Mouse (Mus musculus): ENCODE results near the gene Tbc1d7. TPM values are rescaled to one million over a fixed set of nuclear protein-coding genes. Genes with fewer than 3 reads are reported as not detected.

Gene Tbc1d7
- polyA plus RNA-seq (2016; fragmentation: Nextera tagmentation; extraction: Ambion mirVana): 20.0 and 20.7 TPM in 2 replicates

GRCm38 (mm10) chr13:43171020-43171710 is at the start of gene Tbc1d7:
TSS of gene Tbc1d7 (minus strand) at chr13:43171501.
- H3K4me2 ChIP-seq: peak within 1 kb of the TSS; percentile 89
- H3K4me3 ChIP-seq: peak within 1 kb of the TSS; percentile 77
- no peaks in the 10 kb centered on the region for H3K9me3 ChIP-seq (replicated peaks)
- ATAC-seq: peak; percentile 95
- WGBS (ENCODE audit: insufficient replicate concordance): under 1% methylated on average over 48 of the region's 48 CpGs
- H3K27me3 ChIP-seq (replicated peaks): no peaks in the 10 kb centered on the region
- H3K4me1 ChIP-seq: peaks cover 15% of the 10 kb centered on the region
- H3K27ac ChIP-seq: peak within 1 kb of the TSS; percentile 80
- peaks cover 4% of the 10 kb centered on the region; the same call in 1 of the 2 replicates for H3K36me3 ChIP-seq
- peak within 1 kb of the TSS; percentile 77 for H3K9ac ChIP-seq

GRCm38 (mm10) chr13:43220635-43221034 is 49.3 kb upstream of the Tbc1d7 start:
- Histone ChIP-seq H3K27me3 (replicated peaks) (peaks cover 38% of the 10 kb centered on the region), H3K27ac (no peak overlapping the region), H3K4me1 (peaks cover 24% of the 10 kb centered on the region; the same call in 1 of the 2 replicates), H3K4me3 (no peak overlapping the region), H3K4me2 (no peak overlapping the region), H3K36me3 (no peaks in the 10 kb centered on the region), H3K9me3 (replicated peaks) (0 out of 2 replicates have a peak, but pooled peaks cover 5% of the 10 kb centered on the region), H3K9ac (no peak overlapping the region)
- ATAC-seq: no peak
- WGBS (ENCODE audit: insufficient replicate concordance): 74% methylated on average over 1 of the region's 1 CpGs

GRCm38 (mm10) chr13:43218764-43219163 is 47.5 kb upstream of the Tbc1d7 start:
- H3K9ac ChIP-seq: no peak overlapping the region
- ATAC-seq: no peak
- peaks cover 36% of the 10 kb centered on the region for H3K4me1 ChIP-seq
- H3K4me2 ChIP-seq: no peak overlapping the region
- H3K27ac ChIP-seq: no peak overlapping the region
- H3K9me3 ChIP-seq (replicated peaks): no peaks in the 10 kb centered on the region
- H3K36me3 ChIP-seq: no peaks in the 10 kb centered on the region
- peaks cover 45% of the 10 kb centered on the region for H3K27me3 ChIP-seq (replicated peaks)
- WGBS (ENCODE audit: insufficient replicate concordance): 55% methylated on average over 4 of the region's 4 CpGs
- H3K4me3 ChIP-seq: no peak overlapping the region

- Histone ChIP-seq H3K4me3 (no peak overlapping the region), H3K27ac (no peak overlapping the region), H3K9me3 (replicated peaks) (no peaks in the 10 kb centered on the region), H3K27me3 (replicated peaks) (peaks cover 48% of the 10 kb centered on the region), H3K4me1 (peaks cover 36% of the 10 kb centered on the region), H3K9ac (no peak overlapping the region), H3K36me3 (no peaks in the 10 kb centered on the region), H3K4me2 (no peak overlapping the region)
- ATAC-seq: no peak
- 47% methylated on average over 4 of the region's 4 CpGs for WGBS (ENCODE audit: insufficient replicate concordance)
These were observed 47.0 kb upstream of the Tbc1d7 start for GRCm38 (mm10) chr13:43218284-43218683.

- peak overlapping the region; percentile 3; the same call in 1 of the 2 replicates for H3K27ac ChIP-seq
- no peaks in the 10 kb centered on the region for H3K9me3 ChIP-seq (replicated peaks)
- H3K9ac ChIP-seq: no peak overlapping the region
- no peak overlapping the region for H3K4me2 ChIP-seq
- no peaks in the 10 kb centered on the region for H3K36me3 ChIP-seq
- no peak overlapping the region for H3K4me3 ChIP-seq
- H3K4me1 ChIP-seq: peaks cover 36% of the 10 kb centered on the region
- ATAC-seq: no peak
- peaks cover 51% of the 10 kb centered on the region for H3K27me3 ChIP-seq (replicated peaks)
- WGBS (ENCODE audit: insufficient replicate concordance): 23% methylated on average over 4 of the region's 4 CpGs
These were observed 46.4 kb upstream of the Tbc1d7 start for GRCm38 (mm10) chr13:43217686-43218085.

GRCm38 (mm10) chr13:43217059-43217458 is 45.8 kb upstream of the Tbc1d7 start:
- peaks cover 51% of the 10 kb centered on the region for H3K27me3 ChIP-seq (replicated peaks)
- 12% methylated on average over 8 of the region's 8 CpGs for WGBS (ENCODE audit: insufficient replicate concordance)

GRCm38 (mm10) chr13:43215994-43216706 is 44.8 kb upstream of the Tbc1d7 start:
- H3K27me3 ChIP-seq (replicated peaks): peaks cover 51% of the 10 kb centered on the region
- H3K4me2 ChIP-seq: no peak overlapping the region
- H3K4me3 ChIP-seq: no peak overlapping the region
- H3K9me3 ChIP-seq (replicated peaks): no peaks in the 10 kb centered on the region
- no peak for ATAC-seq
- H3K36me3 ChIP-seq: no peaks in the 10 kb centered on the region
- 44% methylated on average over 9 of the region's 9 CpGs for WGBS (ENCODE audit: insufficient replicate concordance)
- H3K27ac ChIP-seq: no peak overlapping the region
- no peak overlapping the region for H3K9ac ChIP-seq
- H3K4me1 ChIP-seq: peaks cover 47% of the 10 kb centered on the region

More at GRCm38 (mm10) chr13:43217059-43217458, 45.8 kb upstream of the Tbc1d7 start:
- H3K4me3 ChIP-seq: no peak overlapping the region
- no peak overlapping the region for H3K9ac ChIP-seq
- no peaks in the 10 kb centered on the region for H3K9me3 ChIP-seq (replicated peaks)
- H3K27ac ChIP-seq: no peak overlapping the region
- H3K36me3 ChIP-seq: no peaks in the 10 kb centered on the region
- peaks cover 40% of the 10 kb centered on the region for H3K4me1 ChIP-seq
- no peak for ATAC-seq
- H3K4me2 ChIP-seq: no peak overlapping the region

GRCm38 (mm10) chr13:43215144-43215993 is 44.1 kb upstream of the Tbc1d7 start:
- Histone ChIP-seq H3K27ac (no peak overlapping the region), H3K27me3 (replicated peaks) (peaks cover 57% of the 10 kb centered on the region), H3K9ac (no peak overlapping the region), H3K4me3 (no peak overlapping the region), H3K4me2 (peak overlapping the region; percentile 12), H3K9me3 (replicated peaks) (no peaks in the 10 kb centered on the region), H3K4me1 (peaks cover 53% of the 10 kb centered on the region), H3K36me3 (no peaks in the 10 kb centered on the region)
- peak; percentile 43 for ATAC-seq
- 8% methylated on average over 19 of the region's 19 CpGs for WGBS (ENCODE audit: insufficient replicate concordance)

- Histone ChIP-seq H3K9ac (no peak overlapping the region), H3K4me1 (peaks cover 67% of the 10 kb centered on the region), H3K27me3 (replicated peaks) (peaks cover 42% of the 10 kb centered on the region), H3K9me3 (replicated peaks) (no peaks in the 10 kb centered on the region), H3K27ac (no peak overlapping the region), H3K4me3 (no peak overlapping the region), H3K36me3 (no peaks in the 10 kb centered on the region), H3K4me2 (no peak overlapping the region)
- WGBS (ENCODE audit: insufficient replicate concordance): 40% methylated on average over 7 of the region's 7 CpGs
- ATAC-seq: no peak
These were observed 41.0 kb upstream of the Tbc1d7 start for GRCm38 (mm10) chr13:43212338-43212737.

- H3K9ac ChIP-seq: no peak overlapping the region
- H3K27ac ChIP-seq: no peak overlapping the region
- H3K4me3 ChIP-seq: no peak overlapping the region
- H3K36me3 ChIP-seq: no peaks in the 10 kb centered on the region
- peaks cover 56% of the 10 kb centered on the region for H3K4me1 ChIP-seq
- H3K4me2 ChIP-seq: no peak overlapping the region
- ATAC-seq: no peak
- WGBS (ENCODE audit: insufficient replicate concordance): 63% methylated on average over 5 of the region's 5 CpGs
- peaks cover 28% of the 10 kb centered on the region for H3K27me3 ChIP-seq (replicated peaks)
- H3K9me3 ChIP-seq (replicated peaks): no peaks in the 10 kb centered on the region
These were observed 39.7 kb upstream of the Tbc1d7 start for GRCm38 (mm10) chr13:43210956-43211355.

GRCm38 (mm10) chr13:43209560-43209959 is 38.3 kb upstream of the Tbc1d7 start:
- ATAC-seq: 0 out of 2 replicates have a peak, but pooled peaks have one; percentile 30
- H3K4me3 ChIP-seq: no peak overlapping the region
- 42% methylated on average over 5 of the region's 5 CpGs for WGBS (ENCODE audit: insufficient replicate concordance)
- no peak overlapping the region for H3K9ac ChIP-seq
- peaks cover 42% of the 10 kb centered on the region for H3K4me1 ChIP-seq
- H3K4me2 ChIP-seq: 0 out of 2 replicates have a peak overlapping the region, but pooled peaks have one; percentile 25
- no peaks in the 10 kb centered on the region for H3K9me3 ChIP-seq (replicated peaks)
- peaks cover 18% of the 10 kb centered on the region; the same call in 1 of the 2 replicates for H3K27me3 ChIP-seq (replicated peaks)
- H3K36me3 ChIP-seq: no peaks in the 10 kb centered on the region
- H3K27ac ChIP-seq: no peak overlapping the region
